In the genomic region with DNA sequence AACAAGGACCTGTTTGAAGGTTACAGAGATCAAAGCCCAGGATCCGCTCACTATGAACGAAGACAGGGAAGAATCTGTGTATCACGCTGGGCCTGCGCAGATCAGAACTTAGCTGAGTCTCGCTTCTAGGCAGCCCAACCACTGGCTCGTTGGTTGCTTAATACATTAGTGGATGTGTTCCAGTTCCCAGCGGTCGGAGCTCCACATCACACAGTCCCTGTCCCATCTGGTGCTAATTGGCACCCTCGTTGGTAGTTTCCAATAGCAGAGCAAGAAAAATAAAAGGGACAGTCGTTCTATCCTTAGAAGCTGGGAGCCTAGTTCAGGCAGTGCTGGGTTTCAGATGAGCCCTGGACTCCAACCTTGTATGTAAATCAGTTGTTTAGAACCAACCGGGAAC, we compare ENCODE assay signal across 29 mouse cellular contexts.
DNase-seq lines count a peak whose midpoint lies in the region; ATAC-seq and TF ChIP-seq lines count a peak whose summit lies in the region.
"Had no signal": no experiment of that assay in that cellular context is flagged by ENCODE, and none has a peak within 500 bp of the region (broad histone marks: within the 10 kb centered on the region; RNA-seq: fewer than 3 reads in every experiment).

No protein-coding gene starts in this region.

- no peak overlapping the region for H3K4me2 ChIP-seq in lung, embryonic 16.5 days (ENCODE audit: low read depth, low read length)
- H3K4me2 ChIP-seq: hindbrain, embryonic 13.5 days; liver, embryonic 12.5 days; stomach, embryonic 15.5 days had no signal

- no peaks in the 10 kb centered on the region for H3K27me3 ChIP-seq in lung, embryonic 16.5 days (ENCODE audit: control insufficient read depth, insufficient read depth, low read depth, low read length)
- H3K27me3 ChIP-seq: CH12.LX; hindbrain, embryonic 13.5 days; liver, embryonic 12.5 days; stomach, embryonic 15.5 days had no signal

- H3K4me1 ChIP-seq in lung, embryonic 16.5 days (replicated peaks; ENCODE audit: control insufficient read depth, insufficient read depth, low read length): no peaks in the 10 kb centered on the region
- H3K4me1 ChIP-seq: hindbrain, embryonic 13.5 days; stomach, embryonic 15.5 days had no signal

- TF ChIP-seq CTCF in gastrocnemius, adult 2 months (IDR thresholded peaks at IDR 0.05): no peak

- H3K36me3 ChIP-seq in lung, embryonic 16.5 days (ENCODE audit: control insufficient read depth, insufficient read depth, low read length): no peaks in the 10 kb centered on the region
- H3K36me3 ChIP-seq: hindbrain, embryonic 13.5 days; liver, embryonic 12.5 days; stomach, embryonic 15.5 days had no signal

- intact Hi-C loops in heart, postnatal 36 days (cut with DNase I): no loop called here
- intact Hi-C loops in gastrocnemius, adult 2 months (cut with DNase I): no loop called here
- intact Hi-C loops in gastrocnemius, postnatal 14 days (cut with DNase I; ENCODE audit: low total_unique reads): no loop called here

- no peak overlapping the region for H3K4me3 ChIP-seq in lung, embryonic 16.5 days (ENCODE audit: low read length)
- no peak overlapping the region for H3K4me3 ChIP-seq in gastrocnemius, adult 2 months
- H3K4me3 ChIP-seq: heart, adult 2 months; hindbrain, embryonic 13.5 days; left cerebral cortex, adult 2 months; liver, embryonic 12.5 days; stomach, embryonic 15.5 days had no signal

- peak overlapping the region; percentile 59 for H3K27ac ChIP-seq in lung, embryonic 16.5 days (ENCODE audit: low read length)
- peak overlapping the region; percentile 54; the same call in 1 of the 2 replicates for H3K27ac ChIP-seq in gastrocnemius, adult 2 months
- H3K27ac ChIP-seq: heart, adult 2 months; hindbrain, embryonic 13.5 days; left cerebral cortex, adult 2 months; liver, embryonic 12.5 days; macrophage; stomach, embryonic 15.5 days had no signal

- no peak for ATAC-seq in lung, embryonic 16.5 days (ENCODE audit: low read depth)
- ATAC-seq in CD4-positive, CD25-positive, alpha-beta regulatory T cell, adult 4 months: no peak
- ATAC-seq: activated CD4-positive, CD25-positive, alpha-beta regulatory T cell, adult 4 months; forebrain, embryonic 14.5 days; intestine, postnatal 0 days; liver, embryonic 12.5 days; liver, postnatal 0 days had no signal

- DNase-seq in heart, adult 11 months: peak; percentile 85
- DNase-seq in heart, postnatal 36 days: no peak
- DNase-seq in lung, adult 18-20 months: no peak
- peak; percentile 64 for DNase-seq in gastrocnemius, adult 2 months
- DNase-seq in gastrocnemius, postnatal 14 days: peak; percentile 52
- no peak for DNase-seq in right cerebral cortex, postnatal 4 days
- DNase-seq: adrenal gland, adult 2 months; B cell, adult 2 months; cerebellum, adult 11-12 months; cerebellum, postnatal 25 days; heart, adult 2 months; heart, postnatal 14 days; kidney, adult 9 months; kidney, postnatal 14 days; liver, postnatal 0 days; lung, postnatal 10 days; midbrain, embryonic 14.5 days; right cerebral cortex, adult 18-20 months had no signal

- H3K9ac ChIP-seq in lung, embryonic 16.5 days (ENCODE audit: low read length): no peak overlapping the region
- H3K9ac ChIP-seq: hindbrain, embryonic 13.5 days; liver, embryonic 12.5 days; liver, postnatal 0 days; stomach, embryonic 15.5 days had no signal

- H3K9me3 ChIP-seq in lung, embryonic 16.5 days (ENCODE audit: control insufficient read depth, low read length): no peaks in the 10 kb centered on the region
- H3K9me3 ChIP-seq: hindbrain, embryonic 13.5 days; liver, embryonic 12.5 days; stomach, embryonic 15.5 days had no signal

- WGBS in lung, embryonic 16.5 days: 84% methylated on average over 11 of the region's 11 CpGs

Comparison
In these comparisons a context has a peak if more than half of its experiments do, and no peak if none do; other contexts are left out.
1. DNase-seq: peak in heart, adult 11 months (single experiment), gastrocnemius, adult 2 months (single experiment) and gastrocnemius, postnatal 14 days (single experiment); none in heart, postnatal 36 days (0 of 2), lung, adult 18-20 months (0 of 2) and right cerebral cortex, postnatal 4 days (single experiment).